Mouse (Mus musculus): ENCODE measurements around the gene Pbx1. TPM values are rescaled to one million over a fixed set of nuclear protein-coding genes. Genes with fewer than 3 reads are reported as not detected.

Gene Pbx1
- polyA plus RNA-seq, 1 experiment, result 46.9 TPM

DNA sequence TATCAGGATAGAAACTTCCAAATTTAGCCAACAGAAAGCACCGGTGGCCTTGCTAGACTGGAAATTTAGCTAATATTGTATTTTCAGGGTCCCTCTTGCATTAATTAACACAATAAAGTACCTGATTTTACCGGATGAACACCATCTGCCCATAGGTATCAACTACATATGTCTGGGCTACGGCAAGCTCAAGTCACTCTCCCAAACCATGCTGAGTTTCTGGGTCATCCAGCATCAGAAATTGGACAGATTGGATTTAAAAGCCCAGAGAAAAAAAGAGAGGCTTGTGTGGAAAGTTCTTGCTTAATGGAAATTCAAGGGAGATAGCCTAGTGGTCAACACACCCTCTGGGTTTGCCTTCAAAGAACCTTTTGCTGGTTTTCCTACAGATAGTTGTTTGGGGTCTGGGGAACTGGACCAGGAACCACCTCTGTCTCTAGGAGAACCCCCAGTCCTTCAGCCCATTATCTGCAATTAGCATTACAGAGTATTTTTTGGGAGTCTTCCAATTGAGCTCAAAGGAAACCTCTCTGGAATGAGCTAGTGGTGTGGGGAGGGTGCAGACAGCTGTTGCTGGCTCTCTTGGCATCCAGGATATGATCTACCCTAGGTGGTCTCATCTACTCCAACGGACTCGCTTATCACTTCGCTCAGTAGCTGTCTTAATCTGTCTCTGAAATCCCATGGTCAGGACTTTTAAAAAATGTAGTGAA is 234.7 kb downstream of the Pbx1 start:
- H3K27ac ChIP-seq (ENCODE audit: insufficient read depth, low read depth, low read length), result no peak overlapping the region

GRCm38 (mm10) chr1:168193364-168193763 is 238.7 kb downstream of the Pbx1 start:
- peaks cover 3% of the 10 kb centered on the region for H3K36me3 ChIP-seq (ENCODE audit: control insufficient read depth, insufficient read depth, low read length)
- H3K27ac ChIP-seq (ENCODE audit: insufficient read depth, low read depth, low read length), result no peak overlapping the region
- TF ChIP-seq POLR2A (IDR thresholded peaks at IDR 0.05; ENCODE audit: low read depth, low read length), result no peak
- TF ChIP-seq CTCF (conservative IDR thresholded peaks at IDR 0.05; ENCODE audit: insufficient read depth, insufficient read length, low read depth, low read length), result no peak
- no peak for DNase-seq
- WGBS, result 81% methylated on average over 7 of the region's 7 CpGs
- 0 out of 2 replicates have a peak, but pooled peaks cover 2% of the 10 kb centered on the region for H3K4me1 ChIP-seq (ENCODE audit: control insufficient read depth, insufficient read depth, low read length)
- no peak overlapping the region for H3K4me3 ChIP-seq (ENCODE audit: insufficient read depth, low read depth, low read length)
- H3K27me3 ChIP-seq (replicated peaks; ENCODE audit: control insufficient read depth, insufficient read depth, low read length), result no peaks in the 10 kb centered on the region

More for the DNA sequence above, 234.7 kb downstream of the Pbx1 start:
- no peak for DNase-seq
- H3K4me3 ChIP-seq (ENCODE audit: insufficient read depth, low read depth, low read length), result no peak overlapping the region
- TF ChIP-seq CTCF (conservative IDR thresholded peaks at IDR 0.05; ENCODE audit: insufficient read depth, insufficient read length, low read depth, low read length) (no peak), POLR2A (IDR thresholded peaks at IDR 0.05; ENCODE audit: low read depth, low read length) (no peak)
- H3K27me3 ChIP-seq (replicated peaks; ENCODE audit: control insufficient read depth, insufficient read depth, low read length), result no peaks in the 10 kb centered on the region
- H3K36me3 ChIP-seq (ENCODE audit: control insufficient read depth, insufficient read depth, low read length), result peaks cover 3% of the 10 kb centered on the region
- 85% methylated on average over 6 of the region's 6 CpGs for WGBS
- H3K4me1 ChIP-seq (ENCODE audit: control insufficient read depth, insufficient read depth, low read length), result 0 out of 2 replicates have a peak, but pooled peaks cover 2% of the 10 kb centered on the region

DNA sequence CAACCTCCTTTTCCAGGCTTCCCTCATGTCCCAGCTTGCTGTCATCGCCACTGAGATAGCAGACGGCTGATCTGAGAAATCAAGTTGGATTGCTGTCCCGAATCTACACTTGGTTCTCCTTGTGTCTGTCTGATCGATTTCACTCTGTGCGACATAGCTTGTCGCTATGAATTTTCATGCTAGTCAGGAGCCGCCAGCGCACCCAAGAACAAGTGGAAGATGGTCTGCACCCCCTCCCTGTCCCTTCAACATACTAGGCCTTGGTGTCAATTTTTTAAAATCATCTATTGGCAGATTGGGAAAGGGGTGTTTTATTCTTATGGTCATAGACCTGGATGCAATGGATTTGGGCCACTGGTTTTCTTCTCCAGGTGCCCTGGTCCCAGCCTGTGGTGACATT is 249.3 kb downstream of the Pbx1 start:
- no peak for DNase-seq
- Histone ChIP-seq H3K4me1 (ENCODE audit: control insufficient read depth, insufficient read depth, low read length) (no peaks in the 10 kb centered on the region; the same call in 1 of the 2 replicates), H3K36me3 (ENCODE audit: control insufficient read depth, insufficient read depth, low read length) (peaks cover 8% of the 10 kb centered on the region), H3K27ac (ENCODE audit: insufficient read depth, low read depth, low read length) (no peak overlapping the region), H3K27me3 (replicated peaks; ENCODE audit: control insufficient read depth, insufficient read depth, low read length) (no peaks in the 10 kb centered on the region), H3K4me3 (ENCODE audit: insufficient read depth, low read depth, low read length) (no peak overlapping the region)
- TF ChIP-seq CTCF (conservative IDR thresholded peaks at IDR 0.05; ENCODE audit: insufficient read depth, insufficient read length, low read depth, low read length) (no peak), POLR2A (IDR thresholded peaks at IDR 0.05; ENCODE audit: low read depth, low read length) (no peak)
- whole genome bisulfite sequencing, result 99% methylated on average over 8 of the region's 8 CpGs

DNA sequence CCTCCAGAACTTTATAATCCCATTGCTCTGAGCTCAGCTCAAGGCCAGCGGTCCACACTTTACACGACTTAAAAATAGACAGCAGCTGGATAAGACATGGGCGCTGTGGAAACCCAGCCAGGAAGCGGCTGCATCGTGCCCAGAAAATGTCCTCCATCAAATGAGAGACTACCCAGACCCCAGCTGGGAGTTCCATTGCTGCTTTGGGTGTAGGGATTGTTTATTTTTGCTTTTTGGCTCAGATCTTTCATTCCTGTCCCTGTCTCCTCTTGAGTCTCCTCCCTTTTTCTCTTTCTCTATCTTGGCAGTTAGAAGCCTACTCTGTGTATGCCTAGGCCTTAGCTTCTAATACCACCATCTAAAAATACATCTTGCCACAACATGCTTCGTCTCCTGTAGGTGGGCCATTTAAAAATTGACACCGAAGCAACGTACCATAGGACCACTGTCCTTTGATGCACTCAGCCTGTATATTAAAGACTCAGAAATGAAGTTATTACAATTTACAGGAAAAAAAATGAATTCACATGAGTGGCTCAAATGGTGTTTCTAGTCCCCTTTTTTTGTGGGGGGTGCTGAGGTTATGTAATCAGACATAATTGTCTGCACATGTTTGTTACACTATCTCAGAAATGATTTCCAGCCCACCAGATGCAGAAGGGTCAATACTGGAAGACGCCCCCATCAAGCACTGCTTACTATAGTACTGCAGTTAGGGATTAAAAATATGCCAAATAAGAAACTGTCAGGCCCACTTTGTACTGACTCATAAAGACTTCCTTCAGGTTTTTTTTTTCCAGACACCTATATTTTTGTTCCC is 251.2 kb downstream of the Pbx1 start:
- Histone ChIP-seq H3K27ac (ENCODE audit: insufficient read depth, low read depth, low read length) (no peak overlapping the region), H3K27me3 (replicated peaks; ENCODE audit: control insufficient read depth, insufficient read depth, low read length) (no peaks in the 10 kb centered on the region), H3K4me3 (ENCODE audit: insufficient read depth, low read depth, low read length) (no peak overlapping the region), H3K36me3 (ENCODE audit: control insufficient read depth, insufficient read depth, low read length) (peaks cover 10% of the 10 kb centered on the region), H3K4me1 (ENCODE audit: control insufficient read depth, insufficient read depth, low read length) (no peaks in the 10 kb centered on the region; the same call in 1 of the 2 replicates)
- DNase-seq, result peak; percentile 48
- TF ChIP-seq CTCF (conservative IDR thresholded peaks at IDR 0.05; ENCODE audit: insufficient read depth, insufficient read length, low read depth, low read length), result no peak
- no peak for TF ChIP-seq POLR2A (IDR thresholded peaks at IDR 0.05; ENCODE audit: low read depth, low read length)
- WGBS, result 77% methylated on average over 9 of the region's 9 CpGs

DNA sequence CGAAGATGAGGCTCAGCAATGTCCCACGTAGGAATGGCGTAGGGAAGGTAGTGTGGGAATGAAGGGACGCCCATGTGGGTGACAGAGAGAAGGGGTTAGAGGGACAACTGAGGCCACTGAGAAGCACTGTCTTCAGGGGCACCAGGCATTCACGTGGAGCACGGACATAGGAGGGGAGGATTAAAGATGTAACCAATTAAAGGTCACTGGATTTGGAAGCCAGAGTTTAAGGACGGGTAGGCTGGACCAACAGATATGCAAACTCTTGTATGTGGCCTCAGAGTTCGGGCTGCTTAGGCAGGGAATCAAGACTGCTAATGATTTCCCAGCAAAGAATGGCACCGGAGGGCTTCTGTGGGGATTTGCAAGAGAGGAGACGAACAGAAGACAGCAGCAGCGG is 252.4 kb downstream of the Pbx1 start:
- DNase-seq, result no peak
- Histone ChIP-seq H3K27me3 (replicated peaks; ENCODE audit: control insufficient read depth, insufficient read depth, low read length) (no peaks in the 10 kb centered on the region), H3K36me3 (ENCODE audit: control insufficient read depth, insufficient read depth, low read length) (peaks cover 10% of the 10 kb centered on the region), H3K4me1 (ENCODE audit: control insufficient read depth, insufficient read depth, low read length) (no peaks in the 10 kb centered on the region; the same call in 1 of the 2 replicates), H3K4me3 (ENCODE audit: insufficient read depth, low read depth, low read length) (no peak overlapping the region), H3K27ac (ENCODE audit: insufficient read depth, low read depth, low read length) (no peak overlapping the region)
- 93% methylated on average over 11 of the region's 11 CpGs for WGBS
- TF ChIP-seq POLR2A (IDR thresholded peaks at IDR 0.05; ENCODE audit: low read depth, low read length) (no peak), CTCF (conservative IDR thresholded peaks at IDR 0.05; ENCODE audit: insufficient read depth, insufficient read length, low read depth, low read length) (no peak)

GRCm38 (mm10) chr1:168178611-168179010 is 253.5 kb downstream of the Pbx1 start:
- H3K4me1 ChIP-seq (ENCODE audit: control insufficient read depth, insufficient read depth, low read length), result no peaks in the 10 kb centered on the region; the same call in 1 of the 2 replicates
- WGBS, result 72% methylated on average over 1 of the region's 1 CpGs
- TF ChIP-seq CTCF (conservative IDR thresholded peaks at IDR 0.05; ENCODE audit: insufficient read depth, insufficient read length, low read depth, low read length) (no peak), POLR2A (IDR thresholded peaks at IDR 0.05; ENCODE audit: low read depth, low read length) (no peak)
- no peak overlapping the region for H3K4me3 ChIP-seq (ENCODE audit: insufficient read depth, low read depth, low read length)
- no peak overlapping the region for H3K27ac ChIP-seq (ENCODE audit: insufficient read depth, low read depth, low read length)
- peaks cover 10% of the 10 kb centered on the region for H3K36me3 ChIP-seq (ENCODE audit: control insufficient read depth, insufficient read depth, low read length)
- no peaks in the 10 kb centered on the region for H3K27me3 ChIP-seq (replicated peaks; ENCODE audit: control insufficient read depth, insufficient read depth, low read length)
- no peak for DNase-seq

DNA sequence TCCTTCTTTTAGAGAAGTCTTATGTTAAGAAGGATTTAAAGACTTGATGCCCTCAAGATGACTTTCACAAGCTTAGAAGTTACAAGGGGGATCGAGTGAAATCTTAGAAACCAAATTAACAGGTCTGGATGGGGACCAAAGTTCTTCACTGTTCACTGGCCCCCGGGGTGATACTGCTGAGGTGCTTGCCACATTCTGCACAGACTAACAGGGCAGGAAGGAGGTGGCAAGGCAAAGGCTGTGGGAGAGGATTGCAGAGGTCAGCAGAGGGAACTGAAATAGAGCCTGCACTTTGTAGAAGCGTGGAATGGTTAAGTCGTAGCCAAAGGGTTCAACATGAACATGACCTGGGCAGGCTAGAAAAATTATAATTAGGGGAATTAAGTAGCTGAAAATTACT is 256.5 kb downstream of the Pbx1 start:
- no peak for DNase-seq
- 44% methylated on average over 4 of the region's 4 CpGs for WGBS
- Histone ChIP-seq H3K4me3 (ENCODE audit: insufficient read depth, low read depth, low read length) (no peak overlapping the region), H3K27me3 (replicated peaks; ENCODE audit: control insufficient read depth, insufficient read depth, low read length) (no peaks in the 10 kb centered on the region; the same call in 1 of the 2 replicates), H3K27ac (ENCODE audit: insufficient read depth, low read depth, low read length) (no peak overlapping the region), H3K36me3 (ENCODE audit: control insufficient read depth, insufficient read depth, low read length) (peaks cover 4% of the 10 kb centered on the region; the same call in 1 of the 2 replicates), H3K4me1 (ENCODE audit: control insufficient read depth, insufficient read depth, low read length) (no peaks in the 10 kb centered on the region)
- TF ChIP-seq POLR2A (IDR thresholded peaks at IDR 0.05; ENCODE audit: low read depth, low read length) (no peak), CTCF (conservative IDR thresholded peaks at IDR 0.05; ENCODE audit: insufficient read depth, insufficient read length, low read depth, low read length) (no peak)
